Mouse (Mus musculus): ENCODE measurements around the gene Bmp8b.
"Not testable (repeated sequence)": the region's sequence is repeated elsewhere in the genome, so short reads cannot be mapped to it uniquely, and the experiment has no call there.

Bmp8b gene

DNA sequence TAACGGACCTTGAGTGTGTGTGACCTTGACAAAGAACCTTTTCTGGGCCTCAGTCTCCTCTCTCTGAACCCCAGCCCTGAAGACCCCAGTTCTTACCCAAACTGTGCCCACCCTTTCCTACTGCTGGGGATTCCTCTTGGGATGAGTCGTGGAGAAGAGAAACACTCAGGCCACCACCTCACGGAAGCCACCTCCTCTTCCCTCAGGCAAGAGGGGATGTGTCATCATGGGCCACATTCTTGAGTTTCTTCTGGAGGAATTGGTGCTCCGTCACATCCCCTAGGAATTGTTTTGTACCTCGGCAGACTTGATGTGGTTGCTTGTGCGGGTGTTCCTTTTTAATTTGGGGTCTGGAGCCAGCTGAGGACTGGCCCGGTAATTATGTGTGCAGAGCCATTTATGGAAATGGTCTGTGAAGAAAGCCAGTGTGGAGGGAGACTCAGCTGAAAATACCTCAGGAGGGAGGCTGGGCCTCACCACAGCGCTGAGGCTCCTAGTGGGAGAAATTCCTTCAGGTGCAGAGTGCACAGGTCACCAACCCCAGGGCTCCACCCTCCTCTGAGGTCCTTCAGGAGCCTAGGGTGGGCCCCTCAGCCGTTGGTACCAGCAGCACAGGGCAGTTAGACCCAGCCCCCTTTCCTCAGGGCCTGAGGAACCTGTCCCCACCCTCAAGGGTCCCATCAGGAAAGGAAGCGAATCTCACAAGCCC lies 6.5 kb downstream of the Bmp8b start:
- DNase-seq: not testable (repeated sequence)

DNA sequence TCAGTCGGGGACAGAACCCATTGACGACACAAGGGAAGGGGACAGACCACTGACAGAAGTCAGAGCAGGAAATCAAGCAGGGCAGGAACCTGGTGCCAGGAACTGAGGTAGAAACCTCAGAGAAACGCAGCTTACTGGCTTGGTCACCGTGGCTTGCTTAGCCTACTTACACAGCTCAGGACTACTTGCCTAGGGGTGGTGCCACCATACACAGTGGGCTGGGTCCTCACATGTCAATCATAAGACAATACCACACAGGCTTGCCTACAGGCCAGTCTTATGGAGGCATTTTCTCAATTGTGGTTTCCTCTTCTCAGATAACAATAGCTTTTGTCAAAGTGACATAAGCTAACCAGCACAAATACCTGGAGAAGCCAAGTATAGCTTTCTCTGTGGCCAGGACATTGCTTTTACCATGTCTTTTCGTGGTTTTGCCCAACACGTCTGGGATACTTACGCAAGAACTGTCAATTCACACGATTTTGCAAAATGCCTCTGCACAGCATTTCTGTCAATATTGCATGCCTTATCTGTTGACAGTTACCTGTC lies 7.3 kb downstream of the Bmp8b start:
- no peak for DNase-seq

DNA sequence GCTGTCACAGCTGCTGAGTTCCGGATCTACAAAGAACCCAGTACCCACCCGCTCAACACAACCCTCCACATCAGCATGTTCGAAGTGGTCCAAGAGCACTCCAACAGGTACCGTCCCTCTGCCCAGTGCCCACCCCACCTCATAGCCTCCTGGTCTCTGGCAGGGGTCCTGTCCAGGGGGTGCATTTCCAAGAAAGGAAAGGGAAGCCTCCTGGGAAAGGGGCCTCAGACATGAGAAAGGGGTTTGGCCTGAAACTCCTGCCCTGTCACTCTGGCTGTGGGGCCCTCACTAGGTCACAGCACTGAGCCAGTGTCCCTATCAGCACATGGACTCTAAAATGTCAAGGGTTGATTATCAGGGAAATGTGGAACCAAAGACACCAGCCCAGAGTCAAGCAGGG lies 9.7 kb downstream of the Bmp8b start:
- DNase-seq: not testable (repeated sequence)

DNA sequence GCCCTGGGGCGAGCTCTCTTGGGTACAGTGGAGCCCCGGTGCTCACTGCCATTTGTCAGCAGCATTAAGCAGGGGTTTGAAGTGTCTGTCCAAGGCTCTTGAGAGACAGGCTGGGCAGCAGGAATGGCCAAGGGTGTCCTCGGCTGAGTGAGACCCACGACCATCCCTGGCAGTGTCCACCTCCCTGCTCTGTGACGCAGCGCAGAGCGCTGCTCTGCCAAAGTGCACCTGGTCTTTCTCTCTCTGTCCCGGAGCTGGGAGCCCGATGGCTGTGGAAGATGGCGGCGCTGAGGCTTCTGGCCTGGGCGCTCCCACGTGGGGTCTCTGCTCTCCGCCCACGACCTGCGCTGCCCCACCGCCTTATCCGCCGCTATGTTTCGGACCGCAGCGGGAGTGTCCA lies 11.0 kb downstream of the Bmp8b start, which contains the start of gene Oxct2b:
TSS of gene Oxct2b (plus strand) at position 256 of the 400 bp plus-strand sequence.
- no peak for DNase-seq

DNA sequence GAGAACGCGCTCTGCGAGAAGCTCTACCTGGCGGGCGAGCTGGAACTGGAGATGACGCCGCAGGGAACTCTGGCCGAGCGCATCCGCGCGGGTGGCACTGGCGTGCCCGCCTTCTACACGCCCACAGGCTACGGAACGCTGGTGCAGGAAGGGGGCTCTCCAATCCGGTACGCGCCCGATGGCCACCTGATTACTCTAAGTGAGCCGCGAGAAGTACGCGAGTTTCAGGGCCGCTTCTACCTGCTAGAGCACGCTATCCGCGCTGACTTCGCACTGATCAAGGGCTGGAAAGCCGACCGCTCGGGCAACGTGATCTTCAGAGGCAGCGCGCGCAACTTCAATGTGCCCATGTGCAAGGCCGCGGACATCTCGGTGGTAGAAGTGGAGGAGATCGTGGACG lies 11.7 kb downstream of the Bmp8b start:
- DNase-seq: not testable (repeated sequence)

DNA sequence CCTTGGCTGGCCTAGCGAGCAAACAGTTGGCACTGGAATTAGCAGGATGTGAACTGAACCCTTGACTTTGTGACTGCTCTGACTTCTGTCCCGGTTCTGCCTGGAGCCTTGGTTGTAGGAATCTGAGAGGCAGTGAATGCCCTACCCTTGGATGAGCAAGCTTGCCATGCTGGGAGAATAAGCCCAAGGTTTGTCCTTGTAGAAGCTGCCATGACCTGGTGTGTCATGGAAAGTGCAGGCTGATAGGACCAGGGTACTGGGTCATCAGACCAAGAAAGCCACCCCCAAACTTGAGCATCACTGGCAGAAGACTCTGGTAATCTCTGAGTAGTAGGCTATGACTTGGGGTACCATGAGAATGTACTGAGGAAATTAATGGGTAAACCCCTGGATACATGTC lies 16.3 kb downstream of the Bmp8b start:
- DNase-seq: no peak

DNA sequence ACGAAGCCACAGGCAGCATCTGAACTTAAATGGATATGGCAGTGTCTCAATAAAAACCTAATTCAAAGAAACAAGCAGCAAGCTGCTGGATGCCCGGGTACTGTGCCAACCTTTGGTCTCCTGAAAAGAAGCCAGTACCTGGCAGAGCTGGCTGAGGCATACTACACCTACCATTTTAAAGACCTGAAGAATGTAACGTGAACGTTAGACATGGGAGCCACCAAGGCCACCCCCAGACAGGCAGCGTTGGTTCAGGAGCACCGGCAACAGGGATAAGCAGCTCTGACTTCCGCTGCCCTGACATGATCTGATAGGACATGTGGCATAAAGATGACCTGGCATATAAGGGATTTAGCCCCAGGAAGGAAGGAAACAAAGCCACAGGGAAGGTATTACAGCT lies 21.7 kb downstream of the Bmp8b start:
- peak; percentile 53 to 59 for DNase-seq

DNA sequence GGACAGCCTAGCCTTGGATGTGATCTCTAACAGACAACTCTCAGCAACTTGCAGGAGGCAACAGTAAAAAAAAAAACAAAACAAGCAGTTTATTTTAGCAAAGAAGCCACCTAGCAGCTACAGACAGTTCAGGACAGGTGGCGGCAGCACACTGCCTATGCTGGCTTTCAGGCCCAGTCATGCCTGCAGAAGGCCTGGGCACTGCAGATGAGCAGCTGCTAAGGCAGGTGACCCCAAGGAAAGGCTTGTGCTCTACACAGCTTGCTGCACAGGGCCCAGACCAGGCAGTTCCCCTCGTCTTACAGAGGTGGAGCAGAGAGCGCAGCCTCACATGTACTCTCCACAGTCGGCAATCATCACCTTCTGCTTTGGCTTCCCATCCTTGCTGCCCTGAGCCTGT lies 22.1 kb downstream of the Bmp8b start:
- DNase-seq: peak; percentile 35 to 41

DNA sequence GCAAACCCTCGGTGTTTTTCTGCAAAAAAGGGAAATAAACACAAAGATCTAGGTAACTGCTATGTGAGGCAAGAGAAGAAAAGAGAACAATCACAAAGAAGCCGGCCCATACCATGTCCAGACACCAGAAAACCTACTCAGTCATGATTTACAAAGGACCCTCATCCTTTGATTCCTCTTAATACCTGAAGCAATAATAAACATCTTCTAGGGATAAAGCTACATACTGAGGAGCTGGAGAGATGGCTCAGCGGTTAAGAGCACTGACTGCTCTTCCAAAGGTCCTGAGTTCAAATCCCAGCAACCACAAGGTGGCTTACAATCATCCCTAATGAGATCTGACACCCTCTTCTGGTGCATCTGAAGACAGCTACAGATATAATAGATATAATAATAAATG lies 32.6 kb downstream of the Bmp8b start:
- no peak for DNase-seq

DNA sequence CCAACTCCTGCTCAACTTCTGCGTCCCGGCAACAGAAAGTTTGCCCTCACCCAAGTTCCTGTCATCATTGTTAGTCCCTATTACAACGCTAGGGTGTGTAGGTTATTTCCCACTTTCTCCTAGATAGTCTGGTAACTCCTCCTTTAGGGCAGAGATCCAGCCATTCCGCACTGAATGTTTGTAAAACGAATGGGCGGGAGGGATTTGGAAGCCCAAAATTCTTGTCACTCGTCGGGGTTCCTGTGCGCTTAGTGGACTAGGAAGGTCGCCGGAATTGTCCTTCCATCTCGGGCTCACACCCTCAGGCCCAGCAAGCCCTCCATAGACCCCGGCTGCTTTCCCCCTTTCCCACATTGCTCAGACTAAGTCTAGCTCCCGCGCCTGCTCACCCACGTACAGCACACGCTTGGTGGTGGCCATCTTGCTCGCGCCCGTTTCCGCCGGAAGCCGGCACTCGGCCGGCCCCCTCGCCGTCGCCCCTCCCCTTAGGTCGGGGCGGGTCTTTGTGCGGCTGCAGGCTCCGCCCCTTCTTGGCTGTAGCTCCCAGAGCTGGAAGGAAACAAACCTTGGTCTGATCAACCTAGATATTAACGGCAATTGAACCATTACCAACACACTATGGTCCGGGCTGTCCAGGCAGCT lies 34.7 kb downstream of the Bmp8b start, which contains the start of gene Ppie:
TSS of gene Ppie (minus strand) at position 439 of the 642 bp plus-strand sequence.
- peak; percentile 76 to 84 for DNase-seq

DNA sequence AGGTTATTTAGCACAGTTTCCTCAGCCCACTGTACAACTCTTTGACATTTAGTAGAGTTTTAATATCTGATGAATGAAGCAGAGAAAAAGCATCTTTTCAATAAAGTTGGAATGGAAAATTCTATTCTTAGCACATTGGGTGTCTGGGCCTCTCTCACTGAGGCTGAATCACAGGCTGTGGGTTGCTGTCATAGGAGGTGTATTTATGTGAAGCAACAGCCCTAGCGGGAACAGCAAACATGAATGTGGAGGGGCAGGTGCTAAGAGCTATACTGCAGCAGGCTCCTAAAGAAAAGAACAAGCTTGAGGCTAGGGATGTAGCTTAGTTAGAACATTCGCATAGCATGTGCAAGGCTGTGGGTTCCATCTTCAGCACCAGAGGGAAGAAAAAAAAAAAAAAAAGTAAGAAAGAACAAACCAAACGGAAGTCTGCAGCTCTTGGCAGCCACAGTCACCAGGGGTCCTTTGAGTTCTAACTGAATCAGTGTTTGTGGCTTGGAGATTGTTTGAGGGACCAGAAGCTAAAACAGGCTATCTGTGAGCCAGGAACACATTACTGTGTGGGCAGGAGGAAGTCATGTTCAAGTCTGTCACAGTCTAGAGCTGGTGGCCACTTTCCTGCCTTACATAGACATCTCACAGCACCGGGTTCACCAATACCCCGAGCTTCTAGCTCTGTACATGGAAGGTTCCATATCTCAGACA lies 42.6 kb downstream of the Bmp8b start:
- DNase-seq: no peak

DNA sequence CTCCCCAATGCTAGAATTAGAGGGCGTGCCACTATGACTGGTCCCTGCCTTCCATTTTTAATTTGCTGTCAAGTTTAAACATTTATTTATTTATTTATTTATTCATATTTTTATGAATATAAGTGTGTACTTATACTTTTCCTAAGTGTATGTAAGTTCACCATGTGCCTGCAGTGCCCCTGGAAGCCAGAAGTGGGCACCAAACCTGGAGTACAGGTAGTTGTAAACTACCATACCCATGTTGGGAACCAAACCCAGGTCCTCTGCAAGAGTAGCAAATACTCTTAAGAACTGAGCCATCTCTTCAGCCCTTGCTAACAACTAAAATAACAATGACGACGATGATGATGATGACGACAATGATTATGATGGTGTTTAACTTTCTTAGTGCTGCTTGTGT lies 47.0 kb downstream of the Bmp8b start:
- no peak for DNase-seq

DNA sequence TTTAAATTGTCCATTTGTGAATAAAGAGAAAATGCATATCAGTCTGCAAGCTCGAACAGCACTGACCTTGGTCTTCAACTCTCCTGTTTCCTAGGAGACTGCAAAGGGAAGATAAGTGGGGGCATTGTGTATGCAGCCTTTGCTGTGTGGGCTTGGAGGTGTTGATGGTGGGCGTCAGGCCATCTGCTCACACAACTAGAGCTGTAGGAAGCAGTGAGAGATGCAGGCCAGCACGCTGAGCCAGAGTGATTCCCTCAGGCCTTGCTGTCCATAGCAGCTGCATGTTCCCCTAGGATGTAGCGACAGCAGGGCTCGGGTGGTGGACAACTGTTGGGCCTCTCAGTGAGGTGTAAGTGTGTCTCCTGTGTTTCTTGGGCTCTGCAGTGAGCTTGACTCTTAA lies 48.0 kb downstream of the Bmp8b start:
- no peak for DNase-seq

DNA sequence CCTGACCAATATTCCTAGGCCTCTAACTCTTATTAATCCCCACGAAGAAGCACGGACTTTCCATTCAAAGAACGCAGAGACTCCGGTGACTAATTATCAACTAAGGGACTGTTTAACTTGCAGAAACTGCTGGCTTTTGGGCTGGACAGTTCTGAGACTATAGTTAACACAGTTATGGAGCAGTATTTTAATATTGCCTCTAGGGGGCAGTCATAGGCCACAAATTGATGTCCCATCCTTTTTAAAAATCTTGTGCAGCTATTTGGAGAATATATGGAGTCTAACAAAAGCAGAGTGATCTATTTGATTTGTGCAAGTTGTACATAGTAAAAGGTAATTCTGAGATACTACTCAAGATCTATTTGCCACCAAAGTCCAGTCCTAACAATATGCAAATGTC lies 50.0 kb downstream of the Bmp8b start:
- DNase-seq: peak; percentile 27 to 49

DNA sequence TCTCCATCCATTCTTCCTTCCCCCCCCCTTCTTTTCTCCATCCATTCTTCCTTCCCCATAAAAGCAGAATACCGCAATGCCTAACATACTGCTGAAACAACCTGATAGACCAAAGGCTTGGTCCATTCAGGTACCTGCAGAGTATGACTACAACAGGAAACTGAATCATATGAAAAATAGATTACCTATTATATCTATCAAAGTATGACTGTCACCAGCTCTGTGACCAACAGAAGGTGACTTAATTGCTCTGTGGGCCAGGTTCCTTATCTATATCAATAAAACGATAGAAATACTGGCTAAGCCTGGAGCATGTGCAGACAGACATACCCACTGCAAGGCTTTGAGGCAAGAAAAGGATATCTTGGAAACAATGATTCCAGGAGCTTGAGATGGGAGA lies 50.5 kb downstream of the Bmp8b start:
- no peak for DNase-seq

DNA sequence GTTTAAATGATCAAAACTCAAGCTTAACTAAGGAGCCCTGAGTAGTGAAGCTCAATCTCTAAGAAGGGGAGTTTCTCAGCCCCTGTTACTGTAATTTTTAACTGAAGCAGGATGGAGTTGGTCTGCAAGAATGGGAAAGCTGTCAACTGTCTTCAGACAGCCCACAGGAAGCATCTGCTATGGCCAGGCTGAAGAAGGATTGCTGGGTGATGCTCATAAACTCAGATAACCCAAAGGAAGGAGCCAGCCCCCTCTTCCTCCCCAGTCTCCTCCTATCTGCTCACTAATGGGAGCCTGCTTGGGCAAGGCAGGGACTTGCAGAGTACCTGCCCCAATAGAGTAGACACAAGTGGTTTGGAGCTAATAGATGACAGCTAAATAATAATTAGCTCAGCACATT lies 50.9 kb downstream of the Bmp8b start:
- DNase-seq: no peak

DNA sequence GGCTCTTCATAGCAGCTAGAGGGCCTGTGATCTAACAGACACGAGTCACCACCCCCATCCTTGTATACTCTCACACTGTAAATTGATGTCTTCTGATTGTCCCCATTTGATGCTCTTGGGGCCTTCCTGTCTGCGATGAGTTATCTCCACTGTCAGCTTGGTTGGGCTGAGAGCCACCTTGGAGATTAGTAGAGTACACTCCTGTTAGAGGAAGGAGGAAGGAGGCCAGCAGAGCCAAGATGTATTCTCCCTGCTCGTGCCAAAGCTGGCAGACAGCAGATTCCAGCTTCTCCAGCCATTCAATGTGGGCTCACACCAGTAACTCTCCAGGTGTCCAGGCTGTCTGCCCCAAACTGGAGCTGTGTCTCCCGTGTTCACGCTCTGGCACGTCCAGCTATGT lies 55.6 kb downstream of the Bmp8b start:
- no peak for DNase-seq

DNA sequence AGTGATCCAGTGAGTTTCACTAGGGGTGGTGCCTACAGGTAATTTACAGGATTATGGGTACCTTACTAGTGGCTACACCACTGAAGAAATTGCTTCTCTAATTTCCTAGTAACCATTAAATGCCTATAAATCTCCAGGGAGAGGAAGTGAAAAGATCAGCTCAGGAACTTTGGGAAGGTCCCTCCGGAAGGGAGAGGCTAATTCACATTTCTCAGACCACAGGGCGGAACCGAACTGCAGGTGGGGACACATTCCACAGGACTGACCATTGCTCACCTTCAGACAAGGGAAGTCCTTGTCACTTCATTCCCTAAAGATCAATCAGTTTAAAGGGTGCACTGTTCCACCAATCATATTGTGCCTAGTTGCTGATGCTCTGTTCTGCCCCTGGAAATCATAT lies 56.3 kb downstream of the Bmp8b start:
- not testable (repeated sequence) for DNase-seq

DNA sequence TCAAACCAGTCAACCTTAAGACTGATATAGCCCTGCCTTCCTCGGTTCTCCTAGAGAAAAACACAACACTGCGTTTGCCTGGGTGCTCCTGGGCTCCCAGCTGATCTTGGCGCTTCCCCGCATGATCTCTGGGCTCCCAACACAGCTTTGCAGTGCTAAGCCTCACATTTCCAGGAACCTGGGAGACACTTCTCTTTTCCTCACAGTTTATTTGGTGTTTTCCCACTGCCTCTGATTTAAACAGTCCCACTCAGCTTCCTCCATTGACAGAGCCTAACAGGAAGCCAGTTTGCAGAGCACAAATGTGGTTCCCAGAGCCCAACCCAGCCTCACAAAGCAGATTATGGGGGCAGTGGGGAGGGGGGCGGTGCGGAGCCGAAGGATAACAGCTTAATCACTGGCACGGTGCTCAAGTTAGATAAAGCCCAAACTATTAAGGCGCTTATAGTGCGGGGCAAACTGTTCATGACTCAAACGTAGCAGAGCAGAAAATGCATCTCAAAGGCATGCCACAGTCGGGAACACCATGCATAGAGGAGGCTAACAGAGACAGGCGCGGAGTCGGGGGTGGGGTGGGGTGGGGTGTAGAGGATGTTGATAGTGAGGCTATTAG lies 57.4 kb downstream of the Bmp8b start:
- DNase-seq: no peak

DNA sequence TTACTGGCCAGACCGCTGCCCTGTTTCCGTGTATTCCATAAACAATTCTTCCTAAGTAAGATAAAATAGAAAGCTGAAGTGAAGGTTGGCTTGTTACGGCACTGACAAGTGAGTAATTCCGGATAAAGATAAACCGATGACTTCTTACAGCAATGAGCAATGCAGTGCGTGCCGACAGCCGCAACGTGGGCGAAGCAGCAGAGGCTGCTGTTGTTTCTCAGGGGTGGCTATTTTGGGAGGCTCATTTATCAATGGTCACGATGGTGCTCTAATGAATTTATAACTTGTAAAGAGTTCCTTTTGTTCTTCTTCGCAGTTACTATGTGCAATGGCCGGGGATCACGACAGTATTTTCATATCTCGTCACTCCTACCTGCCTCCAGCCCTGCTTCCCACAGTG lies 59.2 kb downstream of the Bmp8b start:
- no peak for DNase-seq

DNA sequence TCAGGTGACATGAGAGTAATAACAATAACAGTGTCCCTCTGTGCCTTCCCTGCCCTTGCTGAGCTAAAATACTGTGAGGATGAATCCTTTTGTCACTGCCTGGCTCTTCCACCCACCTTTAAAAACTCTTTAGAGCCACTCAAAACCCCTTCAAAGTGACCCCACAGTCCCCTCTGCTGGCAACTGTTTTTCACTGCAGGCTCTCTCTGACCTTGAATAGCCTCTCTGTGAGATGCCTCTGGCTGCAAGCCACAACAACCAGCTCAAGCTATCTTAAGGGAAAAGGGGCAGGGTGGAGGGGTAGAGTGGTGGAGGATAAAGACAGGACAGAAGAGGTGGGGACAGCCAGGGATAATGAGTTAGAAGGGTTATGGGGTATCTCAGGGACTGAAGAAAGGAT lies 66.8 kb downstream of the Bmp8b start:
- no peak for DNase-seq
